Mouse (Mus musculus) neural tube, embryonic 14.5 days (tissue): ENCODE data around the gene Baiap2. TPM values are rescaled to one million over a fixed set of nuclear protein-coding genes. Genes with fewer than 3 reads are reported as not detected.

Experiments used
- ATAC-seq: fragments of 200-750 bp; cut with Nextera tagmentation; 2 replicates; pipeline ENCODE4 v1.8.0; 2017; ENCODE audit warnings: low read depth, mild to moderate bottlenecking, moderate TSS enrichment, moderate library complexity
- H3K27ac ChIP-seq: fragments of 300-500 bp; sonication (generic); 2 replicates; pipeline ENCODE4 v1.5.1; 2014; ENCODE audit warnings: low read depth, mild to moderate bottlenecking, control low read depth, low read length, moderate library complexity, mixed read lengths
- H3K27me3 ChIP-seq: fragments of 300-500 bp; sonication (generic); 2 replicates; pipeline ENCODE4 v1.6.1; 2014; ENCODE audit warnings: low read length; ENCODE audit not compliant: control insufficient read depth, insufficient read depth
- H3K36me3 ChIP-seq: fragments of 300-500 bp; sonication (generic); 2 replicates; pipeline ENCODE4 v1.6.1; 2014; ENCODE audit warnings: low read length, mixed read lengths; ENCODE audit not compliant: control insufficient read depth, insufficient read depth
- H3K4me1 ChIP-seq: fragments of 300-500 bp; sonication (generic); 2 replicates; pipeline ENCODE4 v1.6.1; 2014; ENCODE audit warnings: low read length; ENCODE audit not compliant: control insufficient read depth, insufficient read depth
- H3K4me2 ChIP-seq: fragments of 300-500 bp; sonication (generic); 2 replicates; pipeline ENCODE4 v1.6.1; 2014; ENCODE audit warnings: mild to moderate bottlenecking, low read depth, low read length, control low read depth
- H3K4me3 ChIP-seq: fragments of 300-500 bp; sonication (generic); 2 replicates; pipeline ENCODE4 v1.5.1; 2014; ENCODE audit warnings: low read depth, low read length, control low read depth, mixed read lengths
- H3K9ac ChIP-seq: fragments of 300-500 bp; sonication (generic); replicated peaks from 2 replicates; pipeline ENCODE4 v1.6.1; 2014; ENCODE audit warnings: low read depth, mild to moderate bottlenecking, control low read depth, low read length, mixed read lengths
- H3K9me3 ChIP-seq: fragments of 300-500 bp; sonication (generic); 2 replicates; pipeline ENCODE4 v1.6.1; 2016; ENCODE audit warnings: low read length; ENCODE audit not compliant: control insufficient read depth
- WGBS: fragments of 180-500 bp; shearing (Covaris S2); extraction: QIAGEN DNeasy Blood & Tissue Kit; methylation state at CpG from one replicate; pipeline ENCODE4 v1.1.7; 2014; 5-methylcytosine and 5-hydroxymethylcytosine counted together
- polyA plus RNA-seq: library from polyadenylated mRNA; unstranded; fragments of >200 nt; fragmentation: Nextera tagmentation; extraction: Ambion mirVana; gene quantifications from 2 replicates; pipeline ENCODE4 v1.2.1, GENCODE M21; 2014

The Baiap2 gene
- polyA plus RNA-seq, 1 experiment from 2014 or later, result 13.7 TPM

DNA sequence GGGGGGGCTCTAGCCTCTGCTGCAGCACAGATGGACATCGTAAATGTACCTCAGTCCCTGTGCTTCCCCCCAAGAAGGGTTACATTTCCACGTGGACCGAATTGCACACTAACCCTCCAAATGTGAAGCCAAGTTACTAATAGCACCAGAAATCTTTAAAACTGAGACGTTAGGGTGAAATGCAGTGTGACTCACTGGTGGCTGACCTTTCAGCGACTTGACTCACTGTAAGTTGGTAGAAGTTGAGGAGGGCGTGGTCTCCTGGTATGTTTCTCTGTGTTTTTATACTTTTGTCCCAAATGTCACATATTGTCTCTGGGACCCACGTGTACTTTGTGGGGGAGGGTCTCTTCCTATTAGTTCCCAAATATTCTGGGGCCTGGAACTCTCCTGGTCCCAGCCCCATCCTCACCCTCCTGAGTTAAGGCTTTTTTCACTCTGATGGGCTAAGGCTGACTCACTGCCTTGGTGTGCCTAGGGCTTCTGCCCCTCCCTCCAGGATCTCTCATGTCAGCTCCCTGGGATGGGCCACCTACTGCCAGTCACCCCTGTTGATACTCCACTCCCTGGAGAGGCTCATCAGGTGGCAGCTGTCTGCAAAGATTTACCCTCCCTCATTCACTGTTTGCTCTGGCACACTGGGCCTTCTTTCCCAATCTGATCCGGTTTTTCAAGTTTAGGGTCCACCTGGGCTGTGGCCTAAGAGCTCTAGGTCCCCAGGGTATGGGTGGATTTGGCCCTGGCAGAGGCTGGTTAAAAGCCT lies 33.4 kb downstream of the Baiap2 start:
- no peaks in the 10 kb centered on the region for H3K36me3 ChIP-seq
- WGBS, result 88% methylated on average over 8 of the region's 8 CpGs
- no peak overlapping the region for H3K4me3 ChIP-seq
- no peaks in the 10 kb centered on the region for H3K4me1 ChIP-seq
- no peak for ATAC-seq
- H3K4me2 ChIP-seq, result no peak overlapping the region
- no peak overlapping the region for H3K9ac ChIP-seq
- H3K27me3 ChIP-seq, result no peaks in the 10 kb centered on the region
- no peak overlapping the region for H3K27ac ChIP-seq
- no peaks in the 10 kb centered on the region for H3K9me3 ChIP-seq

DNA sequence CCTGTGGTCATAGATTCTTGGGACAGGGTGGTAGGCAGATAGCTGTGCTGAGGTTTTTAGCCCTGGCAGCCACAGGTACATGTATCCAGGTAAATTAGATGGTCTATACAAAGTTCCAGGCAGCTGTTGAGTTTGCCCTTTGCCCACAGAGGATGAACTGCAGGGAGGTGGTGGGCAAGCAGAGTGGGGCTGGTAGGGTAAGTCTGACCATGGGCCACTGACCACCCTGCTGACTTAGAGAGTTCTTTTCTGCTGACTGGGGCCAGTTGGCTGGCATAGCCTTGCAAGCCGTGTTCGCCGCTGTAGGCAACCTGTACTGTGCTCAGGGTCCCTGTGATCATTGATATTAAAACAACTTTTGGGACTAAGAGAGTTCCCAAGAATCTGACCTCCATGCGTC lies 36.1 kb downstream of the Baiap2 start:
- H3K27ac ChIP-seq, result no peak overlapping the region
- WGBS, result 92% methylated on average over 4 of the region's 4 CpGs
- H3K4me1 ChIP-seq, result no peaks in the 10 kb centered on the region
- no peaks in the 10 kb centered on the region for H3K36me3 ChIP-seq
- H3K4me3 ChIP-seq, result no peak overlapping the region
- H3K9me3 ChIP-seq, result no peaks in the 10 kb centered on the region
- H3K27me3 ChIP-seq, result no peaks in the 10 kb centered on the region
- H3K9ac ChIP-seq, result no peak overlapping the region
- no peak overlapping the region for H3K4me2 ChIP-seq
- ATAC-seq, result no peak

DNA sequence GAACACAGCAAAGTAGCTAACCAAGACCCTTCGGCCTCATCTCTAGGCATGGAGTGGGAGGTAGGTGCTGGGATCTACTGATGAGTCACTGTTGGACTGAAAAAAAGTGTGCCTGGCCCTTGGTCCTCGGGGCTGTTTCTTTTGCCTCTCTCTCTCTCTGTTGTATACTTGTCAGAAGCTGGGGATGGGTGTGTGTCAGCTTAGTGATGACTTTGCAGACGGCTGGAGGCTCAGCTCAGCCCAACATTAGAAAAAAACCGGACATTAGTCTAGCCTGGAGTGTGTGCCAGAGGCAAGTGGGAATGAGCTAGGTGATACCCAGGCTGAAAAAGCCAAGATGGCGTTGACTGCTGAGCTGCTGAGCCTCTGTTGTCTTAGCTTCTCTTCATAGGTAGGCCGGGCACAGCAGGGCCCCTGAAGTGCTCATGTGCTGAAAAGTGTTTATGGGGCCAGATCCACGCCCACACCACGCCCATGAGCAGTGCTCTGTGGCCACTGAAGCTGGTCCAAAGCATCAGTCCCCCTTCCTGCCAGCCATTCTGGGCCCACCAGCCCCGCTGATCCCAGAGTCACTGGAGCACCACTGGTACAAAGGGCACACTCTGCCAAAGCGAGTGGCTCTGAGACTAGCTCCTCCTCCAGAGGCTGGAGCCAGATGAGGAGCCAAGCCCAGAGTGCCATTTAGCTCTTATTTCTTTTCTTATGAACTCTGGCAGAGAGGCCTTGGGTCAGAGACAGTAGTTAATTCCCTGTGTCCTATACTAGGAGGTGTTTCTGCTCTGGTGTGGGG lies 37.2 kb downstream of the Baiap2 start:
- no peak overlapping the region for H3K9ac ChIP-seq
- no peaks in the 10 kb centered on the region for H3K4me1 ChIP-seq
- H3K4me2 ChIP-seq, result no peak overlapping the region
- no peaks in the 10 kb centered on the region for H3K36me3 ChIP-seq
- WGBS, result 49% methylated on average over 10 of the region's 10 CpGs
- H3K27me3 ChIP-seq, result no peaks in the 10 kb centered on the region
- no peaks in the 10 kb centered on the region for H3K9me3 ChIP-seq
- H3K27ac ChIP-seq, result no peak overlapping the region
- ATAC-seq, result no peak
- H3K4me3 ChIP-seq, result no peak overlapping the region

- no peaks in the 10 kb centered on the region for H3K4me1 ChIP-seq
- H3K4me3 ChIP-seq, result no peak overlapping the region
- no peak overlapping the region for H3K27ac ChIP-seq
- no peak overlapping the region for H3K9ac ChIP-seq
- no peaks in the 10 kb centered on the region for H3K36me3 ChIP-seq
- WGBS, result 74% methylated on average over 3 of the region's 3 CpGs
- no peak overlapping the region for H3K4me2 ChIP-seq
- ATAC-seq, result no peak
- no peaks in the 10 kb centered on the region for H3K9me3 ChIP-seq
- no peaks in the 10 kb centered on the region for H3K27me3 ChIP-seq
These were observed 39.2 kb downstream of the Baiap2 start for GRCm38 (mm10) chr11:119981769-119982168.

GRCm38 (mm10) chr11:119982236-119982635 lies 39.7 kb downstream of the Baiap2 start:
- Histone ChIP-seq H3K4me1 (no peaks in the 10 kb centered on the region), H3K27ac (no peak overlapping the region), H3K4me3 (no peak overlapping the region), H3K4me2 (no peak overlapping the region), H3K27me3 (no peaks in the 10 kb centered on the region), H3K36me3 (no peaks in the 10 kb centered on the region), H3K9me3 (no peaks in the 10 kb centered on the region), H3K9ac (no peak overlapping the region)
- no peak for ATAC-seq
- 93% methylated on average over 3 of the region's 3 CpGs for WGBS

DNA sequence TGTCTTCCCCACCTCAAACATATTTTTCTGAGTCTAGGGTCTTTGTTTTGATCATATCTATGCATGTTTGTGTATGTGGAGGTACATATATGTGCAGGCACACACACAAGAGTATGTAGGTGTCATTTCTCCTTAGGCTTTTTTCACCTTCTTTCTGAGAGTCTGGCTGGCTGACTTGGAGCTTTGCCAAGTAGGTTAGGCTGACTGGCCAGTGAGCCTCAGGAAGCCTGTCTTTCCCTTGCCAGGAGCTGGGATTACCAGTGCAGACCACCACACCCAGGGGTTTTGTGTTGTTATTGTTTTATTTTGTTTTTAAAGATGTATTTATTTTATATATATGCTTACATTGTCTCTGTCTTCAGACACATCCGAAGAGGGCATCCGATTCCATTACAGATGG lies 40.6 kb downstream of the Baiap2 start:
- H3K27ac ChIP-seq, result no peak overlapping the region
- ATAC-seq, result no peak
- WGBS, result 97% methylated on average over 2 of the region's 2 CpGs
- no peak overlapping the region for H3K9ac ChIP-seq
- H3K9me3 ChIP-seq, result no peaks in the 10 kb centered on the region
- H3K4me3 ChIP-seq, result no peak overlapping the region
- no peaks in the 10 kb centered on the region for H3K4me1 ChIP-seq
- no peak overlapping the region for H3K4me2 ChIP-seq
- no peaks in the 10 kb centered on the region for H3K27me3 ChIP-seq
- H3K36me3 ChIP-seq, result no peaks in the 10 kb centered on the region

GRCm38 (mm10) chr11:119986751-119987425 lies 44.3 kb downstream of the Baiap2 start:
- WGBS, result 87% methylated on average over 9 of the region's 9 CpGs
- no peak overlapping the region for H3K9ac ChIP-seq
- no peaks in the 10 kb centered on the region for H3K9me3 ChIP-seq
- H3K4me3 ChIP-seq, result no peak overlapping the region
- ATAC-seq, result no peak
- H3K4me1 ChIP-seq, result peaks cover 15% of the 10 kb centered on the region
- no peaks in the 10 kb centered on the region for H3K27me3 ChIP-seq
- H3K27ac ChIP-seq, result no peak overlapping the region
- no peaks in the 10 kb centered on the region for H3K36me3 ChIP-seq
- H3K4me2 ChIP-seq, result no peak overlapping the region

DNA sequence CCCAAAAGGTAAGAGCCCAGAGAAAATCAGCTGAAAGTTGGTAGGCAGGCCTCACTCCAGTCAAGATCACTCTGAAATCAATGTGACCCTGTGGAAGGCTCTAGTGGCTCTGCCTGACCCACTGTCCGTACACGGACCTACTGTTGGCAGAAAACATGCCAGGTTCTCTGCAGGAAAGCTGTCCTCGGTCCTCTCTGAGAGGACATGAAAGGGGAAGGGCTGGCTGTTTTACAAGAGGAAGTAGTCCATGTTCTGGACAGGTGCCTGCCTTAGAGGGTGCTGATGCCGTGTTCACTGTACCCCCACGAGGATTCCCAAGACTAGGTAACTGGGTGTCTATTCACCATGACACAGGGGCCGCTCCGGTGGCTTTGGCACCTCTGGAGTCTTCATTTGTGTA lies 45.3 kb downstream of the Baiap2 start:
- Histone ChIP-seq H3K9ac (no peak overlapping the region), H3K4me2 (no peak overlapping the region), H3K9me3 (no peaks in the 10 kb centered on the region), H3K4me1 (peaks cover 15% of the 10 kb centered on the region), H3K36me3 (no peaks in the 10 kb centered on the region), H3K27me3 (no peaks in the 10 kb centered on the region), H3K27ac (no peak overlapping the region), H3K4me3 (no peak overlapping the region)
- WGBS, result 84% methylated on average over 7 of the region's 7 CpGs
- ATAC-seq, result no peak

DNA sequence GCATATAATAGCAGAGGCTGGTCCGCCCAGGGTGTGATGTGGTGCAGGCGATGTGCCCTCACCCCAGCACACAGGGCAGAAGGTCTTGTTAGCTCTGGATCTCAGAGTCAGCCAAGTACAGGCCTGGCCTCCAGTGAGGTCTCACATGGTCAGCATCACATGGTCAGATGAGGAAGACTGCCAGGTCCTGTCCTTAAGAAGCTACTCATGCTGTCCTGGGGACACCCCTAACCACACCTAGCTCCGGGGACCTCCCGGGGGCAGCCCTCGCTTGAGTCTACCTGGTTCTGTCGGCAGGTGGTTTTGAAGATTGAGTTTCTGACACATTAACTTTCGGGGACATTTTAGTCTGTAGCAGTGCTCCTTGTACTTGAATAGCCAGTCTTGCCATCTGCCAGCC lies 45.8 kb downstream of the Baiap2 start:
- Histone ChIP-seq H3K4me2 (no peak overlapping the region), H3K36me3 (no peaks in the 10 kb centered on the region), H3K9me3 (no peaks in the 10 kb centered on the region), H3K4me3 (no peak overlapping the region), H3K9ac (no peak overlapping the region), H3K27ac (peak overlapping the region; percentile 40; the same call in 1 of the 2 replicates), H3K4me1 (peaks cover 15% of the 10 kb centered on the region), H3K27me3 (no peaks in the 10 kb centered on the region)
- no peak for ATAC-seq
- WGBS, result 88% methylated on average over 7 of the region's 7 CpGs
